Mouse (Mus musculus): ENCODE results near the gene B230118H07Rik.

DNA sequence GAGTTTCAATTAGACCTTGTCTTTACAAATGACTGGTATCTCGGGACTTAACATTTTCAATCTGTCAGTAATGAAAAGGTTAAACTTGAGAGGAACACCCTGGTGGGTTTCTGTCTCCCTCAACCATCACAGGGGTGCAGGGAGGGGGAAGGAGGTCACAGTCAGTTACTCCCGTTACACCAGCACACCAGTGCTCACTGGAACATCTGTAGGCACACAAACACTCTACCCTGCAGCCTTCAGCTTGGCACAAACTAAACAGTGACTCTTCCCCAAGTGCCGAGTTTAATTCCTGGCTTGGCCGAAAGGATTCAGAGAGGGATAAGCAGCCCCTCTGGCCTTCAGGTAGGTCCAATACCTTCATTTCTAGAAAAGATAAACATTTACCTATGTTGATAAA is 24.8 kb downstream of the B230118H07Rik start, which contains the start of gene Rag2:
- no peak for TF ChIP-seq CTCF (IDR thresholded peaks at IDR 0.05; ENCODE audit: extremely low read depth, insufficient read length, insufficient replicate concordance, low read depth, low read length)
- no peak for TF ChIP-seq POLR2A (IDR thresholded peaks at IDR 0.05; ENCODE audit: low read depth, low read length)
